Mouse (Mus musculus) 3T3-L1 (cell line): ENCODE data around the gene Tgm2.

Source experiments
- DNase-seq: peaks from one replicate; pipeline ENCODE4 v3.0.0-alpha.2; 2015; ENCODE audit warnings: low read depth, low spot score

The Tgm2 gene

GRCm38 (mm10) chr2:158071633-158071995 lies 74.6 kb downstream of the Tgm2 start:
- no peak for DNase-seq

GRCm38 (mm10) chr2:158070885-158071632 lies 75.2 kb downstream of the Tgm2 start:
- DNase-seq, result no peak

- no peak for DNase-seq
These were observed 77.7 kb downstream of the Tgm2 start for GRCm38 (mm10) chr2:158068444-158068971.

GRCm38 (mm10) chr2:158067260-158067824 lies 78.9 kb downstream of the Tgm2 start:
- DNase-seq, result no peak

GRCm38 (mm10) chr2:158066456-158066855 lies 79.8 kb downstream of the Tgm2 start:
- DNase-seq, result no peak
